Mouse (Mus musculus): Measurements from ENCODE around the gene Fam98b. TPM values are rescaled to one million over a fixed set of nuclear protein-coding genes. Genes with fewer than 3 reads are reported as not detected.

Fam98b gene
- total RNA-seq, 1 experiment from 2014 or later: 11.1 TPM

GRCm38 (mm10) chr2:117288291-117288690 lies 38.8 kb downstream of the Fam98b start:
- no peak for ATAC-seq (replicated peaks; ENCODE audit: insufficient number of reproducible peaks, low FRiP score, low TSS enrichment, poor library complexity, severe bottlenecking)

GRCm38 (mm10) chr2:117299596-117300448 lies 50.3 kb downstream of the Fam98b start:
- peak; percentile 66 for ATAC-seq (replicated peaks; ENCODE audit: insufficient number of reproducible peaks, low FRiP score, low TSS enrichment, poor library complexity, severe bottlenecking)

- peak; percentile 80 for ATAC-seq (replicated peaks; ENCODE audit: insufficient number of reproducible peaks, low FRiP score, low TSS enrichment, poor library complexity, severe bottlenecking)
Observed at GRCm38 (mm10) chr2:117303391-117304350, 54.1 kb downstream of the Fam98b start.

GRCm38 (mm10) chr2:117304941-117305340 lies 55.4 kb downstream of the Fam98b start:
- no peak for ATAC-seq (replicated peaks; ENCODE audit: insufficient number of reproducible peaks, low FRiP score, low TSS enrichment, poor library complexity, severe bottlenecking)

GRCm38 (mm10) chr2:117307959-117308358 lies 58.4 kb downstream of the Fam98b start:
- no peak for ATAC-seq (replicated peaks; ENCODE audit: insufficient number of reproducible peaks, low FRiP score, low TSS enrichment, poor library complexity, severe bottlenecking)

- no peak for ATAC-seq (replicated peaks; ENCODE audit: insufficient number of reproducible peaks, low FRiP score, low TSS enrichment, poor library complexity, severe bottlenecking)
Observed at GRCm38 (mm10) chr2:117309046-117309445, 59.5 kb downstream of the Fam98b start.

GRCm38 (mm10) chr2:117311349-117311748 lies 61.8 kb downstream of the Fam98b start:
- ATAC-seq (replicated peaks; ENCODE audit: insufficient number of reproducible peaks, low FRiP score, low TSS enrichment, poor library complexity, severe bottlenecking): no peak

- ATAC-seq (replicated peaks; ENCODE audit: insufficient number of reproducible peaks, low FRiP score, low TSS enrichment, poor library complexity, severe bottlenecking): no peak
Observed at GRCm38 (mm10) chr2:117312030-117312429, 62.5 kb downstream of the Fam98b start.

- no peak; the same call in 1 of the 2 replicates for ATAC-seq (replicated peaks; ENCODE audit: insufficient number of reproducible peaks, low FRiP score, low TSS enrichment, poor library complexity, severe bottlenecking)
Observed at GRCm38 (mm10) chr2:117312441-117312895, 62.9 kb downstream of the Fam98b start.

GRCm38 (mm10) chr2:117313586-117314235 lies 64.2 kb downstream of the Fam98b start:
- ATAC-seq (replicated peaks; ENCODE audit: insufficient number of reproducible peaks, low FRiP score, low TSS enrichment, poor library complexity, severe bottlenecking): no peak

GRCm38 (mm10) chr2:117318991-117319390 lies 69.5 kb downstream of the Fam98b start:
- no peak for ATAC-seq (replicated peaks; ENCODE audit: insufficient number of reproducible peaks, low FRiP score, low TSS enrichment, poor library complexity, severe bottlenecking)

Other genes starting within 250 kb of the Fam98b start
- gene Spred1, start 128.4 kb upstream of the Fam98b start, total RNA-seq (2017): 35.3 to 56.2 TPM (median 52.3 TPM) in 3 replicates
- gene Rasgrp1, start 93.3 kb downstream of the Fam98b start, total RNA-seq (2017): 51.1 to 76.6 TPM (median 54.2 TPM) in 3 replicates

All from monocyte, adult 5-6 weeks (primary cell).